27 mouse cellular contexts compared by ENCODE assay signal in genomic region chr2:132904961-132905360, GRCm38 (mm10). TPM values are rescaled to one million over a fixed set of nuclear protein-coding genes. Genes with fewer than 3 reads are reported as not detected.
"Had no signal": no experiment of that assay in that cellular context is flagged by ENCODE, and none has a peak within 500 bp of the region (broad histone marks: within the 10 kb centered on the region; RNA-seq: fewer than 3 reads in every experiment).

No protein-coding gene starts in this region.

- H3K27ac ChIP-seq: kidney, embryonic 15.5 days; limb, embryonic 10.5 days; limb, embryonic 13.5 days; liver, embryonic 12.5 days; liver, embryonic 15.5 days; lung, embryonic 15.5 days; midbrain, embryonic 10.5 days; midbrain, embryonic 13.5 days; neural tube, embryonic 13.5 days; stomach, postnatal 0 days had no signal

- DNase-seq: kidney, adult 8-10 months; kidney, postnatal 10 days; liver; lung, adult 18-20 months; lung, postnatal 10 days; lung, postnatal 36 days; right cerebral cortex, adult 18-20 months; right cerebral cortex, postnatal 14 days; right cerebral cortex, postnatal 4 days; thymus, adult 2 months; thymus, postnatal 14 days; thymus, postnatal 4 days had no signal

- H3K4me3 ChIP-seq: kidney, embryonic 15.5 days; limb, embryonic 10.5 days; limb, embryonic 13.5 days; liver, embryonic 12.5 days; liver, embryonic 15.5 days; lung, embryonic 15.5 days; megakaryocyte, embryonic 14.5 days; midbrain, embryonic 10.5 days; midbrain, embryonic 13.5 days; myocyte; neural tube, embryonic 13.5 days had no signal

- H3K4me1 ChIP-seq: kidney, embryonic 15.5 days; limb, embryonic 10.5 days; limb, embryonic 13.5 days; liver, embryonic 12.5 days; liver, embryonic 15.5 days; lung, embryonic 15.5 days; midbrain, embryonic 10.5 days had no signal

RNA-seq across cellular contexts. Expression of gene Lrrn4, which starts 24.3 kb away (rescaled TPM):
- total RNA-seq: monocyte, adult 5-6 weeks had no signal
- polyA plus RNA-seq: myocyte had no signal

RNA-seq across cellular contexts. Expression of gene Fermt1, which starts 40.7 kb away (rescaled TPM):
- total RNA-seq: monocyte, adult 5-6 weeks; neutrophil, adult 5-6 weeks had no signal
- polyA plus RNA-seq: liver, embryonic 15.5 days; midbrain, embryonic 13.5 days; midbrain, embryonic 16.5 days; myocyte; neural tube, embryonic 13.5 days had no signal
